Mouse (Mus musculus) liver, adult 2 months (tissue): Measurements from ENCODE around the gene Spata2l.

ENCODE experiments used
- CTCF ChIP-seq: fragments of 200-500 bp; IDR thresholded peaks from 2 replicates; pipeline ENCODE4 v1.5.1; 2011; ENCODE audit warnings: low read depth, low read length, control low read depth
- POLR2A ChIP-seq: fragments of 200-500 bp; IDR thresholded peaks from 2 replicates; pipeline ENCODE4 v1.6.1; 2011; ENCODE audit warnings: low read length, control low read depth; ENCODE audit not compliant: insufficient read depth; ENCODE audit errors: extremely low read depth

DNA sequence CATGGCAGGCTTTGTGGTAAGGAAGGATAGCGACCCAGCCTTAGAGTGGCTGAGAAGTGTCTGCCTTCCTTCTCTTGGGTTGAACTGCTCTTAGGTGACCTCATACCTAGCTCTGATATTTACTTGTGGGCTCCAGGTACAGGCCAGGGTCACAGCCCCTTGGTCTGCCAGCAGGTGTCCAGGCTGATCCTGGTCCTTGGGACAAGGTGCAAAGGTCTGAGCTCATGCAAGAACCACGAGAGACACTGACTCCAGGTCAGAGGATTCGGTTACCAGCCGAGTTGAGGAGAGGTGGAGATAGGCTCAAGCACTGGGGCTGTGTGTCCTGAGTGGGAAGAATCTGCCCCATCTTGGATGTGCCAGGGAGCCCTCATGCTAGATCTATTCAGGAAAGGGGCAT, 8.3 kb upstream of the Spata2l start:
- TF ChIP-seq CTCF = no peak
- TF ChIP-seq POLR2A = peak; percentile 40; the same call in 1 of the 2 replicates
